Mouse (Mus musculus) lung, postnatal 0 days (tissue): ENCODE measurements at regions not wholly inside any gene's neighbourhood (a gene's known extent, or its start where the extent isn't known, plus 50 kb on each side); places are given as distances from the start of the nearest gene placed in this dataset.

ENCODE experiments used
- CTCF ChIP-seq: IDR thresholded peaks from 2 replicates; pipeline ENCODE4 v1.5.1; 2016; ENCODE audit warnings: antibody characterized with exemption, mild to moderate bottlenecking
- EP300 ChIP-seq: IDR thresholded peaks from 2 replicates; pipeline ENCODE4 v1.6.1; 2016; ENCODE audit warnings: antibody characterized with exemption, mild to moderate bottlenecking, control low read depth

DNA sequence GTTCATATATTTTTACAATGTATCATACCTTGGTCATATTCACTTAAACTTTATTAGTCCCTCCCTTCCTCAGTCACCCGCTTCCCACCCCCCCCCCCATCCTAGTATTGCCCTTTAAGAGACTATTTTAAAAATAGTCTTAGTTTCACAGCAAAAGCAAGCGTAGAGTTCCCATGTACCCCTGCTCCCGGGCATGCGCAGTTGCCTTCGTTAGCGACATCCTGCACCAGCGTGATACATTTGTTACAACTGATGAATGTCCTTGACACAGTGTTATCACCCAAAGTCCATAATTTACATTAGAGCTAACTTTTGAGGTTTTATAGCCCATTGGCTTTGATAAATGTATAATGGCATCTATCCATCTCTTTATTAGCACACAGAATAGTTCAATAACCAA lies 408.7 kb upstream of the Pmfbp1 start:
- TF ChIP-seq CTCF, result no peak
- no peak for TF ChIP-seq EP300
